Mouse (Mus musculus) hindbrain, embryonic 15.5 days (tissue): ENCODE data around the gene Fxyd1. TPM values are rescaled to one million over a fixed set of nuclear protein-coding genes. Genes with fewer than 3 reads are reported as not detected.

Source experiments
- microRNA-seq: library from miRNA; unstranded; fragments of <30 nt; microRNA quantifications from one replicate; pipeline ENCODE4, GENCODE M21; 2016
- polyA plus RNA-seq: library from polyadenylated mRNA; unstranded; fragments of >200 nt; fragmentation: Nextera tagmentation; extraction: Ambion mirVana; gene quantifications from 2 replicates; pipeline ENCODE4 v1.2.1, GENCODE M21; 2015

Gene Fxyd1
- polyA plus RNA-seq, 1 experiment from 2014 or later, result 55.7 TPM

Small RNA genes lying within 50 kb of the gene (microRNA-seq; reads per million reads assigned to microRNA genes)
- gene Mir7050, result not detected

Other genes starting within 250 kb of the Fxyd1 start
- 0.21 TPM in 1 of 2 replicates, not detected in the other for gene Ffar2, start 233.4 kb downstream of the Fxyd1 start, polyA plus RNA-seq
- gene Ffar3, start 201.0 kb downstream of the Fxyd1 start, polyA plus RNA-seq, result 0.13 TPM in 1 of 2 replicates, not detected in the other
- not detected in 2 replicates for gene Ffar1, start 195.6 kb downstream of the Fxyd1 start, polyA plus RNA-seq
- 0.35 TPM in 1 of 2 replicates, not detected in the other for gene Cd22, start 176.9 kb downstream of the Fxyd1 start, polyA plus RNA-seq
- gene Mag, start 142.3 kb downstream of the Fxyd1 start, polyA plus RNA-seq, result 4.1 and 5.0 TPM in 2 replicates
- gene Hamp2, start 132.5 kb downstream of the Fxyd1 start, polyA plus RNA-seq, result not detected in 2 replicates
- gene Hamp, start 113.2 kb downstream of the Fxyd1 start, polyA plus RNA-seq, result not detected in 2 replicates
- 27.3 and 29.3 TPM in 2 replicates for gene Usf2, start 100.4 kb downstream of the Fxyd1 start, polyA plus RNA-seq
- gene Lsr, start 83.7 kb downstream of the Fxyd1 start, polyA plus RNA-seq, result 24.3 and 24.4 TPM in 2 replicates
- gene Fam187b, start 83.4 kb downstream of the Fxyd1 start, polyA plus RNA-seq, result 0.69 and 1.1 TPM in 2 replicates
- 19.2 and 26.8 TPM in 2 replicates for gene Fxyd5, start 14.7 kb downstream of the Fxyd1 start, polyA plus RNA-seq
- 265 and 282 TPM in 2 replicates for gene Fxyd7, start 5.7 kb downstream of the Fxyd1 start, polyA plus RNA-seq
- gene Lgi4, start 2.1 kb upstream of the Fxyd1 start, polyA plus RNA-seq, result 0.57 and 1.0 TPM in 2 replicates
- gene Fxyd3, start 19.5 kb upstream of the Fxyd1 start, polyA plus RNA-seq, result 0.31 TPM in 1 of 2 replicates, not detected in the other
- gene Hpn, start 58.1 kb upstream of the Fxyd1 start, polyA plus RNA-seq, result 0.51 and 0.56 TPM in 2 replicates
- 16.5 and 18.7 TPM in 2 replicates for gene Scn1b, start 69.8 kb upstream of the Fxyd1 start, polyA plus RNA-seq
- gene Gramd1a, start 98.7 kb upstream of the Fxyd1 start, polyA plus RNA-seq, result 212 and 233 TPM in 2 replicates
- gene Scgb2b2, start 233.3 kb upstream of the Fxyd1 start, polyA plus RNA-seq, result not detected in 2 replicates
- gene Scgb1b2, start 234.6 kb upstream of the Fxyd1 start, polyA plus RNA-seq, result not detected in 2 replicates